Mouse (Mus musculus): ENCODE data around the gene Pcdh15. TPM values are rescaled to one million over a fixed set of nuclear protein-coding genes. Genes with fewer than 3 reads are reported as not detected.

The Pcdh15 gene
- polyA plus RNA-seq, 1 experiment from 2014 or later: 0.31 TPM

DNA sequence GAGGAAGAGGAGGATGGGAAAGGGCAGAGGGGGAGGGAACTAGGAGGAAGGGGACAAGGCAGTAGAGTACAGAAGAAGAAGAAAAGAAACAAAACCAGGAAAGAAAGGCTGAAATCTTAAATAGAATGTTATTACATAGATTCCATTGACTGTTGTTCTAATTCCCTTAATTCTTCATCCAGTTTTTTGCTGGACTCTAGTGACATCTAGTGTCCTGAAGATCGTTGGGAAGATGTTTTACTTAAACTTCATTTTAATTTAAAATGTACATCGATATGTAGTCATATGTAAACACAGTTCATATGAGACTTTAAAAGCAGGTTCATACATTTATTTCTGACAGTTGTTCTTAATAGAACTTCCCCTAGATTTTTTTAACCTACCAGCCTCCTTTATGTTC is 1522.7 kb downstream of the Pcdh15 start:
- WGBS: 71% methylated on average over 2 of the region's 2 CpGs
- no peak overlapping the region for H3K27ac ChIP-seq (replicated peaks)
- no peak for DNase-seq (ENCODE audit: low spot score)
- H3K4me1 ChIP-seq: no peaks in the 10 kb centered on the region
- no peaks in the 10 kb centered on the region for H3K9me3 ChIP-seq (replicated peaks)
- no peak overlapping the region for H3K4me3 ChIP-seq
- no peaks in the 10 kb centered on the region for H3K27me3 ChIP-seq (ENCODE audit: low read depth, poor library complexity, severe bottlenecking)
- H3K36me3 ChIP-seq: no peaks in the 10 kb centered on the region

- DNase-seq (ENCODE audit: low spot score): no peak
- Histone ChIP-seq H3K27me3 (ENCODE audit: low read depth, poor library complexity, severe bottlenecking) (no peaks in the 10 kb centered on the region), H3K9me3 (replicated peaks) (no peaks in the 10 kb centered on the region), H3K4me1 (no peaks in the 10 kb centered on the region), H3K27ac (replicated peaks) (no peak overlapping the region), H3K4me3 (no peak overlapping the region), H3K36me3 (no peaks in the 10 kb centered on the region)
- 90% methylated on average over 4 of the region's 4 CpGs for WGBS
Measured at GRCm38 (mm10) chr10:74625715-74626114, 1526.6 kb downstream of the Pcdh15 start.

DNA sequence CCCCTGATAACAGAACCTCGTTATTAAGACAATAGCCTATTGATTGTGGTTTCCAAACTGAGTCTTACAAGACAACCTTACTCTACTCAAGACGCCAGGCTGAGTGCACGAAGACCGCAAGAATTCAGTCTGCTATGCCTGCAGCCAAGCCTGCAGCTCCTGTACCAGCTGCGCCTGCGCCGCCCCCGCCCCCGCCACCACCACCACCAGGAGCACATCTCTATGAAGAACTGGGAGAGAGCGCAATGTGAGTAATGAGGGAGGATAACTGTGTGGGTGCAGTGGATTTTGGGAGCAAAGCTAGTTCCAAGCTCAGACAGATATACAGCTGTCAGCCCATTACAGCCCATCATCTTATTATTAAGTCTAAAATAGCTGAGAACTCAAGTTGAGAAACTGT is 1527.5 kb downstream of the Pcdh15 start:
- no peaks in the 10 kb centered on the region for H3K4me1 ChIP-seq
- H3K36me3 ChIP-seq: no peaks in the 10 kb centered on the region
- no peak overlapping the region for H3K4me3 ChIP-seq
- WGBS: 66% methylated on average over 10 of the region's 10 CpGs
- no peak for DNase-seq (ENCODE audit: low spot score)
- H3K27me3 ChIP-seq (ENCODE audit: low read depth, poor library complexity, severe bottlenecking): no peaks in the 10 kb centered on the region
- H3K27ac ChIP-seq (replicated peaks): no peak overlapping the region
- no peaks in the 10 kb centered on the region for H3K9me3 ChIP-seq (replicated peaks)

DNA sequence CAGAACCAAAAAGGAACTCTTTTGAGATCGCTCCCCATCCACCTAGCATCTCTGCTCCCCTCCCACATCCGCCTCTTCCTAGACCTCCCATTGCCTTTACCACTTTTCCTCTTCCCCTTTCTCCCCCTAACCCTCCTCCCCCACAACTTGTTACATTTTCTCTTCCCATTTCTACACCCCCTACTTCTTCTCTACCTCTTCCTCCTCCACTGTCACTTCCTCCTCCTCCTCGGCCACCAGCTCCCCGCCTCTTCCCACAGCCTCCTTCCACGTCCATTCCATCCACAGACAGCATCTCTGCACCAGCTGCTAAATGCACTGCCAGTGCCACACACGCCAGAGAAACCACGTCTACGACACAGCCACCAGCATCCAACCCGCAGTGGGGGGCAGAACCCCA is 1532.2 kb downstream of the Pcdh15 start:
- Histone ChIP-seq H3K36me3 (no peaks in the 10 kb centered on the region), H3K4me3 (no peak overlapping the region), H3K9me3 (replicated peaks) (no peaks in the 10 kb centered on the region), H3K27me3 (ENCODE audit: low read depth, poor library complexity, severe bottlenecking) (no peaks in the 10 kb centered on the region), H3K4me1 (no peaks in the 10 kb centered on the region), H3K27ac (replicated peaks) (no peak overlapping the region)
- DNase-seq (ENCODE audit: low spot score): no peak
- WGBS: 91% methylated on average over 9 of the region's 9 CpGs

- no peaks in the 10 kb centered on the region for H3K9me3 ChIP-seq (replicated peaks)
- no peaks in the 10 kb centered on the region for H3K36me3 ChIP-seq
- H3K4me3 ChIP-seq: no peak overlapping the region
- DNase-seq (ENCODE audit: low spot score): no peak
- no peaks in the 10 kb centered on the region for H3K27me3 ChIP-seq (ENCODE audit: low read depth, poor library complexity, severe bottlenecking)
- peaks cover 8% of the 10 kb centered on the region; the same call in 1 of the 2 replicates for H3K4me1 ChIP-seq
- 45% methylated on average over 4 of the region's 4 CpGs for WGBS
- H3K27ac ChIP-seq (replicated peaks): no peak overlapping the region
Measured at GRCm38 (mm10) chr10:74637040-74637439, 1537.9 kb downstream of the Pcdh15 start.

DNA sequence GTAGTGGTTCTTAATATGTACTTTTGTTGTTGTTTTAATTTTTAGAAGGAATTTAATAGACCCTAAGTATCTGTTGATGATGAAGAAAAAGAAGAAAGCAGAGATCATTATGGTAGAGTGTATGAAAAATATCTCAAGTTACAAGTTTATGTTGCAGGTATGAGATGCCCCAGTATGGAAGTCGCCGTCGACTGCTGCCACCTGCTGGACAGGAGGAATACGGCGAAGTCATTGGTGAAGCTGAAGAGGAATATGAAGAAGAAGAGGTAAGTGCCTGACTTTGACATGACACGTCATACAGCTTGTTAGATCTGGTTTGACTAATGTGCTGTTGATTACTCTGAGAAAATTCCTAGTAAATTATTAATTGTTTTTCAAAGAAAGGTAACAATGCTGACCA is 1543.0 kb downstream of the Pcdh15 start:
- Histone ChIP-seq H3K4me1 (peaks cover 3% of the 10 kb centered on the region; the same call in 1 of the 2 replicates), H3K36me3 (no peaks in the 10 kb centered on the region), H3K27ac (replicated peaks) (no peak overlapping the region), H3K4me3 (no peak overlapping the region), H3K27me3 (ENCODE audit: low read depth, poor library complexity, severe bottlenecking) (no peaks in the 10 kb centered on the region), H3K9me3 (replicated peaks) (no peaks in the 10 kb centered on the region)
- WGBS: 60% methylated on average over 6 of the region's 6 CpGs
- no peak for DNase-seq (ENCODE audit: low spot score)

DNA sequence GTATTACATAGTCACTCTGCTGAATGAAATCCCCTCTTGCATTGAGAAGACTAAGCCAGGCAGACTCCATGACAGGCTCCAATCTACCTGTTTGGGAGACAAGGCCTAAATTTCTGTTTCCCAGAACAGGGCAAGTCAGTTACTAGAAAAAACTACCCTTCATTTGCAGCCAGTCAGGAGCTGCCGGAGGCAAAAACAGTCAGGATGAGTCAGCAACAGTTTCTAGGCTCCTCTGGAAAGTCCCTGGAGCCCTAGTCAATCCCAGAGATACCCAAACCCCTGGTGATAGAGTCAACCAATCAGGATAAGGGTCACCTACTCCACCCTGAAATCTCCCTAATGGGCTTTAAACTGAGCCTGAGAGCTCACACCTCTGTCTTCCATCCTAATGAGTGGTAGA is 1564.0 kb downstream of the Pcdh15 start:
- no peak overlapping the region for H3K27ac ChIP-seq (replicated peaks)
- WGBS: 80% methylated on average over 1 of the region's 1 CpGs
- H3K36me3 ChIP-seq: no peaks in the 10 kb centered on the region
- H3K9me3 ChIP-seq (replicated peaks): no peaks in the 10 kb centered on the region
- H3K4me1 ChIP-seq: no peaks in the 10 kb centered on the region
- H3K27me3 ChIP-seq (ENCODE audit: low read depth, poor library complexity, severe bottlenecking): no peaks in the 10 kb centered on the region
- no peak for DNase-seq (ENCODE audit: low spot score)
- no peak overlapping the region for H3K4me3 ChIP-seq

GRCm38 (mm10) chr10:74680016-74680491 is 1580.9 kb downstream of the Pcdh15 start:
- H3K4me3 ChIP-seq: no peak overlapping the region
- no peak for DNase-seq (ENCODE audit: low spot score)
- no peaks in the 10 kb centered on the region for H3K27me3 ChIP-seq (ENCODE audit: low read depth, poor library complexity, severe bottlenecking)
- H3K27ac ChIP-seq (replicated peaks): no peak overlapping the region
- H3K9me3 ChIP-seq (replicated peaks): no peaks in the 10 kb centered on the region
- no peaks in the 10 kb centered on the region for H3K36me3 ChIP-seq
- no peaks in the 10 kb centered on the region for H3K4me1 ChIP-seq
- WGBS: 84% methylated on average over 4 of the region's 4 CpGs

DNA sequence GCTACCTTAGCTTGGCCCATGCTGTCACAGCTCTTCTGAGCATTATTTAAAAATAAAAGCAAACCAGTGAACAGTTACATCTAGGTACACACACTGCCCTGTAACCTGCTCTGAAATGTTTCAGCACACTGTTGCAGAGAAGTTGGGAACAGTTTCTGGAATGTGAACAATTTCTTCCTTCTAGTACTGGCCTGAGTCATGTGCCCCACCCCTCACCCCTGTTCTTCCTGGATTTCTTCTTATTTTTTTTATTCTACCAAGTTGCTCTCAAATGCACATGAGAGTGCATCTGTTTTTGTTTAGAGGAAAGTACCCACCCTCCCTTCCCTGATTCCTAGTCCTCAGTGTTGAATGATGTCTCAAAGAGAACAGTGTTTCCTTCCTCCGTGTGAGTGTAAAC is 1581.4 kb downstream of the Pcdh15 start:
- H3K9me3 ChIP-seq (replicated peaks): no peaks in the 10 kb centered on the region
- H3K36me3 ChIP-seq: no peaks in the 10 kb centered on the region
- no peaks in the 10 kb centered on the region for H3K27me3 ChIP-seq (ENCODE audit: low read depth, poor library complexity, severe bottlenecking)
- H3K27ac ChIP-seq (replicated peaks): no peak overlapping the region
- H3K4me1 ChIP-seq: no peaks in the 10 kb centered on the region
- H3K4me3 ChIP-seq: no peak overlapping the region
- DNase-seq (ENCODE audit: low spot score): no peak
- 76% methylated on average over 1 of the region's 1 CpGs for WGBS

All from midbrain, embryonic 10.5 days (tissue).